8 mouse cellular contexts compared by ENCODE assay signal in genomic region chr9:107576357-107577107, GRCm38 (mm10). TPM values are rescaled to one million over a fixed set of nuclear protein-coding genes. Genes with fewer than 3 reads are reported as not detected.
A peak's percentile ranks its signal among the peaks of the same experiment; 100 is the strongest.
DNase-seq lines count a peak whose midpoint lies in the region; ATAC-seq and TF ChIP-seq lines count a peak whose summit lies in the region.

Gene Hyal1 (plus strand): TSS chr9:107576927.

- H3K36me3 ChIP-seq in intestine, postnatal 0 days (ENCODE audit: control insufficient read depth, insufficient read depth): peaks cover 19% of the 10 kb centered on the region; the same call in 1 of the 2 replicates

- WGBS in intestine, postnatal 0 days: 9% methylated on average over 16 of the region's 16 CpGs
- 11% methylated on average over 16 of the region's 16 CpGs for WGBS in lung, adult 2 months
- WGBS in olfactory bulb, adult 2 months: 29% methylated on average over 16 of the region's 16 CpGs

- ATAC-seq in granulocyte monocyte progenitor cell, adult 5-6 weeks (replicated peaks; ENCODE audit: poor library complexity, severe bottlenecking): peak; percentile 66
- ATAC-seq in intestine, postnatal 0 days: peak; percentile 52

- peak; percentile 90 for DNase-seq in left cerebral cortex, postnatal 4 days
- DNase-seq in left cerebral cortex, postnatal 36 days (ENCODE audit: low spot score in 2 of 2): no peak
- peak; percentile 87 for DNase-seq in embryo, embryonic 9.5 days (ENCODE audit: extremely low spot score)
- peak; percentile 71 for DNase-seq in lung, adult 2 months
- DNase-seq in T-cell, adult 2 months (ENCODE audit: low spot score): no peak

- H3K9ac ChIP-seq in intestine, postnatal 0 days (ENCODE audit: low read depth, low read length): peak within 1 kb of the TSS; percentile 8; the same call in 1 of the 2 replicates

- no peak for TF ChIP-seq CTCF in intestine, postnatal 0 days (IDR thresholded peaks at IDR 0.05; ENCODE audit: low read depth)
- no peak for TF ChIP-seq CTCF in lung, adult 2 months (IDR thresholded peaks at IDR 0.05; ENCODE audit: insufficient read depth, low read length)
- no peak for TF ChIP-seq CTCF in olfactory bulb, adult 2 months (IDR thresholded peaks at IDR 0.05; ENCODE audit: insufficient read depth, low read depth, low read length)

- intact Hi-C loops in left cerebral cortex, postnatal 4 days (cut with DNase I): no loop called here
- intact Hi-C loops in left cerebral cortex, postnatal 36 days (cut with DNase I): no loop called here

- peak within 1 kb of the TSS; percentile 31 for H3K4me3 ChIP-seq in intestine, postnatal 0 days (ENCODE audit: low read depth, low read length)
- H3K4me3 ChIP-seq in lung, adult 2 months (replicated peaks; ENCODE audit: extremely low read depth, low read depth, low read length): peak within 1 kb of the TSS; percentile 63
- H3K4me3 ChIP-seq in olfactory bulb, adult 2 months (ENCODE audit: insufficient read depth, low read depth, low read length): peak within 1 kb of the TSS; percentile 21

- TF ChIP-seq POLR2A in lung, adult 2 months (IDR thresholded peaks at IDR 0.05; ENCODE audit: borderline replicate concordance, extremely low read depth, low read depth, low read length): peak; percentile 89; the same call in 1 of the 2 replicates
- no peak for TF ChIP-seq POLR2A in olfactory bulb, adult 2 months (IDR thresholded peaks at IDR 0.05; ENCODE audit: insufficient read depth, low read depth, low read length)

- H3K27ac ChIP-seq in intestine, postnatal 0 days (ENCODE audit: low read depth, low read length): peak within 1 kb of the TSS; percentile 55
- peak within 1 kb of the TSS; percentile 7; the same call in 1 of the 2 replicates for H3K27ac ChIP-seq in olfactory bulb, adult 2 months (ENCODE audit: insufficient read depth, low read depth, low read length)

- no peaks in the 10 kb centered on the region for H3K27me3 ChIP-seq in intestine, postnatal 0 days (replicated peaks; ENCODE audit: control insufficient read depth, insufficient read depth, low read length)

- H3K4me1 ChIP-seq in intestine, postnatal 0 days (replicated peaks; ENCODE audit: control insufficient read depth, insufficient read depth, low read length): peaks cover 9% of the 10 kb centered on the region
- H3K4me1 ChIP-seq in lung, adult 2 months (ENCODE audit: control insufficient read depth, insufficient read depth, low read length): peaks cover 16% of the 10 kb centered on the region
- peaks cover 13% of the 10 kb centered on the region for H3K4me1 ChIP-seq in olfactory bulb, adult 2 months (ENCODE audit: control insufficient read depth, insufficient read depth, low read length)

- no peaks in the 10 kb centered on the region for H3K9me3 ChIP-seq in intestine, postnatal 0 days (ENCODE audit: control insufficient read depth)

- peak within 1 kb of the TSS; percentile 59 for H3K4me2 ChIP-seq in intestine, postnatal 0 days (replicated peaks; ENCODE audit: low read depth)

RNA-seq across cellular contexts. Expression of gene Hyal1, which starts in this region (rescaled TPM):
- 1 to 10 TPM; 3.8 to 4.1 TPM for total RNA-seq in left cerebral cortex, postnatal 4 days (2021)
- total RNA-seq in left cerebral cortex, postnatal 36 days (2021): 1 to 10 TPM; 4.4 to 6.8 TPM
- 1.4 and 4.9 TPM in 2 replicates for total RNA-seq in granulocyte monocyte progenitor cell, adult 5-6 weeks (2014; fragmentation: Nextera tagmentation)
- 0.56 and 1.0 TPM in 2 replicates for total RNA-seq in granulocyte monocyte progenitor cell, adult 5-6 weeks (2017)
- polyA plus RNA-seq in intestine, postnatal 0 days (2015; fragmentation: Nextera tagmentation; extraction: Ambion mirVana): 2.4 and 2.8 TPM in 2 replicates
- polyA plus RNA-seq in lung, adult 2 months (2012; rRNA removed): 19.6 and 26.5 TPM in 2 replicates
- not detected in 2 replicates for polyA plus RNA-seq in olfactory bulb, adult 2 months (2012; ENCODE audit: insufficient read depth, insufficient read length, low replicate concordance, missing spikeins)

Comparison
In these comparisons a context has a peak if more than half of its experiments do, and no peak if none do; other contexts are left out.
1. DNase-seq: peak in left cerebral cortex, postnatal 4 days (single experiment), embryo, embryonic 9.5 days (single experiment) and lung, adult 2 months (single experiment); none in left cerebral cortex, postnatal 36 days (0 of 2) and T-cell, adult 2 months (single experiment).
2. Peak in every context shown above with its lines, with median percentiles within 50 percentile points of each other: H3K4me3 ChIP-seq.